Mouse (Mus musculus): ENCODE results near the gene Cd6. TPM values are rescaled to one million over a fixed set of nuclear protein-coding genes. Genes with fewer than 3 reads are reported as not detected.

Gene Cd6
- polyA plus RNA-seq, 1 experiment from 2014 or later: not detected

GRCm38 (mm10) chr19:10810176-10810492 lies 19.7 kb downstream of the Cd6 start:
- Histone ChIP-seq H3K4me2 (ENCODE audit: low read depth) (no peak overlapping the region), H3K27ac (ENCODE audit: low read depth, low read length) (no peak overlapping the region), H3K27me3 (ENCODE audit: control insufficient read depth, insufficient read depth, low read length) (no peaks in the 10 kb centered on the region), H3K36me3 (ENCODE audit: control insufficient read depth, insufficient read depth, low read length) (no peaks in the 10 kb centered on the region), H3K4me3 (ENCODE audit: low read depth, low read length) (no peak overlapping the region), H3K9ac (ENCODE audit: low read length) (no peak overlapping the region), H3K9me3 (ENCODE audit: control insufficient read depth, low read length) (no peaks in the 10 kb centered on the region), H3K4me1 (ENCODE audit: control insufficient read depth, insufficient read depth, low read length) (no peaks in the 10 kb centered on the region)
- DNase-seq (ENCODE audit: low spot score): no peak
- ATAC-seq (ENCODE audit: insufficient read depth, low FRiP score, low TSS enrichment): no peak
- WGBS: 70% methylated on average over 4 of the region's 4 CpGs

GRCm38 (mm10) chr19:10809428-10810175 lies 20.3 kb downstream of the Cd6 start:
- Histone ChIP-seq H3K9ac (ENCODE audit: low read length) (no peak overlapping the region), H3K27ac (ENCODE audit: low read depth, low read length) (no peak overlapping the region), H3K9me3 (ENCODE audit: control insufficient read depth, low read length) (no peaks in the 10 kb centered on the region), H3K36me3 (ENCODE audit: control insufficient read depth, insufficient read depth, low read length) (no peaks in the 10 kb centered on the region), H3K4me3 (ENCODE audit: low read depth, low read length) (no peak overlapping the region), H3K4me2 (ENCODE audit: low read depth) (no peak overlapping the region), H3K27me3 (ENCODE audit: control insufficient read depth, insufficient read depth, low read length) (no peaks in the 10 kb centered on the region), H3K4me1 (ENCODE audit: control insufficient read depth, insufficient read depth, low read length) (no peaks in the 10 kb centered on the region)
- DNase-seq (ENCODE audit: low spot score): peak; percentile 13
- no peak for ATAC-seq (ENCODE audit: insufficient read depth, low FRiP score, low TSS enrichment)
- WGBS: 80% methylated on average over 11 of the region's 11 CpGs

GRCm38 (mm10) chr19:10808524-10809233 lies 21.2 kb downstream of the Cd6 start:
- ATAC-seq (ENCODE audit: insufficient read depth, low FRiP score, low TSS enrichment) (no peak), DNase-seq (ENCODE audit: low spot score) (no peak)
- no peaks in the 10 kb centered on the region for H3K4me1 ChIP-seq (ENCODE audit: control insufficient read depth, insufficient read depth, low read length)
- H3K4me2 ChIP-seq (ENCODE audit: low read depth): no peak overlapping the region
- no peaks in the 10 kb centered on the region for H3K9me3 ChIP-seq (ENCODE audit: control insufficient read depth, low read length)
- no peak overlapping the region for H3K4me3 ChIP-seq (ENCODE audit: low read depth, low read length)
- H3K27ac ChIP-seq (ENCODE audit: low read depth, low read length): no peak overlapping the region
- no peaks in the 10 kb centered on the region for H3K36me3 ChIP-seq (ENCODE audit: control insufficient read depth, insufficient read depth, low read length)
- 90% methylated on average over 12 of the region's 12 CpGs for WGBS
- H3K9ac ChIP-seq (ENCODE audit: low read length): no peak overlapping the region
- H3K27me3 ChIP-seq (ENCODE audit: control insufficient read depth, insufficient read depth, low read length): no peaks in the 10 kb centered on the region

- WGBS: 87% methylated on average over 11 of the region's 11 CpGs
These were observed 24.1 kb downstream of the Cd6 start for GRCm38 (mm10) chr19:10805661-10806285.

GRCm38 (mm10) chr19:10804850-10805660 lies 24.8 kb downstream of the Cd6 start:
- no peak for DNase-seq (ENCODE audit: low spot score)
- no peaks in the 10 kb centered on the region for H3K9me3 ChIP-seq (ENCODE audit: control insufficient read depth, low read length)
- H3K4me1 ChIP-seq (ENCODE audit: control insufficient read depth, insufficient read depth, low read length): no peaks in the 10 kb centered on the region
- H3K27me3 ChIP-seq (ENCODE audit: control insufficient read depth, insufficient read depth, low read length): no peaks in the 10 kb centered on the region
- no peaks in the 10 kb centered on the region for H3K36me3 ChIP-seq (ENCODE audit: control insufficient read depth, insufficient read depth, low read length)
- no peak overlapping the region for H3K4me3 ChIP-seq (ENCODE audit: low read depth, low read length)
- no peak overlapping the region for H3K27ac ChIP-seq (ENCODE audit: low read depth, low read length)
- H3K4me2 ChIP-seq (ENCODE audit: low read depth): no peak overlapping the region
- WGBS: 89% methylated on average over 2 of the region's 2 CpGs
- H3K9ac ChIP-seq (ENCODE audit: low read length): no peak overlapping the region
- no peak for ATAC-seq (ENCODE audit: insufficient read depth, low FRiP score, low TSS enrichment)

More at GRCm38 (mm10) chr19:10805661-10806285, 24.1 kb downstream of the Cd6 start:
- no peaks in the 10 kb centered on the region for H3K27me3 ChIP-seq (ENCODE audit: control insufficient read depth, insufficient read depth, low read length)
- no peaks in the 10 kb centered on the region for H3K9me3 ChIP-seq (ENCODE audit: control insufficient read depth, low read length)
- no peaks in the 10 kb centered on the region for H3K36me3 ChIP-seq (ENCODE audit: control insufficient read depth, insufficient read depth, low read length)
- no peak overlapping the region for H3K4me2 ChIP-seq (ENCODE audit: low read depth)
- no peak overlapping the region for H3K27ac ChIP-seq (ENCODE audit: low read depth, low read length)
- no peak for ATAC-seq (ENCODE audit: insufficient read depth, low FRiP score, low TSS enrichment)
- no peak overlapping the region for H3K4me3 ChIP-seq (ENCODE audit: low read depth, low read length)
- H3K4me1 ChIP-seq (ENCODE audit: control insufficient read depth, insufficient read depth, low read length): no peaks in the 10 kb centered on the region
- no peak overlapping the region for H3K9ac ChIP-seq (ENCODE audit: low read length)
- DNase-seq (ENCODE audit: low spot score): no peak

- DNase-seq (ENCODE audit: low spot score) (no peak), ATAC-seq (ENCODE audit: insufficient read depth, low FRiP score, low TSS enrichment) (no peak)
- Histone ChIP-seq H3K27ac (ENCODE audit: low read depth, low read length) (no peak overlapping the region), H3K4me1 (ENCODE audit: control insufficient read depth, insufficient read depth, low read length) (no peaks in the 10 kb centered on the region), H3K4me2 (ENCODE audit: low read depth) (no peak overlapping the region), H3K27me3 (ENCODE audit: control insufficient read depth, insufficient read depth, low read length) (no peaks in the 10 kb centered on the region), H3K4me3 (ENCODE audit: low read depth, low read length) (no peak overlapping the region), H3K9ac (ENCODE audit: low read length) (no peak overlapping the region), H3K9me3 (ENCODE audit: control insufficient read depth, low read length) (no peaks in the 10 kb centered on the region), H3K36me3 (ENCODE audit: control insufficient read depth, insufficient read depth, low read length) (no peaks in the 10 kb centered on the region)
- 76% methylated on average over 5 of the region's 5 CpGs for WGBS
These were observed 26.1 kb downstream of the Cd6 start for GRCm38 (mm10) chr19:10803751-10804150.

- Histone ChIP-seq H3K4me3 (ENCODE audit: low read depth, low read length) (no peak overlapping the region), H3K27ac (ENCODE audit: low read depth, low read length) (no peak overlapping the region), H3K27me3 (ENCODE audit: control insufficient read depth, insufficient read depth, low read length) (no peaks in the 10 kb centered on the region), H3K4me1 (ENCODE audit: control insufficient read depth, insufficient read depth, low read length) (no peaks in the 10 kb centered on the region), H3K36me3 (ENCODE audit: control insufficient read depth, insufficient read depth, low read length) (no peaks in the 10 kb centered on the region), H3K9me3 (ENCODE audit: control insufficient read depth, low read length) (no peaks in the 10 kb centered on the region), H3K9ac (ENCODE audit: low read length) (no peak overlapping the region), H3K4me2 (ENCODE audit: low read depth) (no peak overlapping the region)
- WGBS: 93% methylated on average over 6 of the region's 6 CpGs
- DNase-seq (ENCODE audit: low spot score): no peak
- no peak for ATAC-seq (ENCODE audit: insufficient read depth, low FRiP score, low TSS enrichment)
These were observed 28.0 kb downstream of the Cd6 start for GRCm38 (mm10) chr19:10801906-10802305.

- Histone ChIP-seq H3K27ac (ENCODE audit: low read depth, low read length) (no peak overlapping the region), H3K4me1 (ENCODE audit: control insufficient read depth, insufficient read depth, low read length) (no peaks in the 10 kb centered on the region), H3K9ac (ENCODE audit: low read length) (no peak overlapping the region), H3K36me3 (ENCODE audit: control insufficient read depth, insufficient read depth, low read length) (no peaks in the 10 kb centered on the region), H3K27me3 (ENCODE audit: control insufficient read depth, insufficient read depth, low read length) (no peaks in the 10 kb centered on the region), H3K4me2 (ENCODE audit: low read depth) (no peak overlapping the region), H3K9me3 (ENCODE audit: control insufficient read depth, low read length) (no peaks in the 10 kb centered on the region), H3K4me3 (ENCODE audit: low read depth, low read length) (no peak overlapping the region)
- DNase-seq (ENCODE audit: low spot score): no peak
- ATAC-seq (ENCODE audit: insufficient read depth, low FRiP score, low TSS enrichment): no peak
- 78% methylated on average over 6 of the region's 6 CpGs for WGBS
These were observed 28.8 kb downstream of the Cd6 start for GRCm38 (mm10) chr19:10801070-10801469.

All from neural tube, embryonic 11.5 days (tissue).